9 mouse cellular contexts compared by ENCODE assay signal in the genomic region with DNA sequence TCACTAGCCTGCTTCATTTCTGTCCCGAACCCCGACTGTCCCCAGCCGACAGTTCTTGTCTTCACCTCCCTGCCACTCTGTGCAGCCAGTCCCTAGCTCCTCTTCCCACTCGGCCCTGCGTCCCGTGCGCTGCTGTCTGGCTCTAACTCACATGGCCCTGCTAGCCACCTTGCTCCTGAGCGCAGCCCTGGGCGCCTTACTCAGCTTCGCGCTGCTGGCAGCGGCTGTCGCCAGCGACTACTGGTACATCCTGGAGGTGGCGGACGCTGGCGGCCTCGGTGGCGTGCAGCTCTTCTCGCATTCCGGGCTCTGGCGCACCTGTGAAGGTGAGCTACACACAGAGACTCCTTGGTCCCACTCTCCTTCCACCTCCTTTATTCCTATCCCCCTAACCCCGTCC. TPM values are rescaled to one million over a fixed set of nuclear protein-coding genes. Genes with fewer than 3 reads are reported as not detected.
DNase-seq lines count a peak whose midpoint lies in the region; ATAC-seq lines count a peak whose summit lies in the region.
"Had no signal": no experiment of that assay in that cellular context is flagged by ENCODE, and none has a peak within 500 bp of the region (broad histone marks: within the 10 kb centered on the region; RNA-seq: fewer than 3 reads in every experiment).

A gene (plus strand): TSS at position 152 of the 400 bp plus-strand sequence.

- H3K4me2 ChIP-seq in liver, embryonic 12.5 days: peak within 1 kb of the TSS; percentile 19; the same call in 1 of the 2 replicates
- peak within 1 kb of the TSS; percentile 31 for H3K4me2 ChIP-seq in embryonic facial prominence, embryonic 14.5 days (ENCODE audit: low read depth, low read length)
- peak within 1 kb of the TSS; percentile 37 for H3K4me2 ChIP-seq in hindbrain, embryonic 13.5 days
- H3K4me2 ChIP-seq in midbrain, embryonic 15.5 days: peak within 1 kb of the TSS; percentile 24
- H3K4me2 ChIP-seq: liver, embryonic 15.5 days had no signal

- no peak for ATAC-seq in liver, embryonic 12.5 days
- no peak for ATAC-seq in embryonic facial prominence, embryonic 14.5 days (ENCODE audit: low read depth)
- ATAC-seq in hindbrain, embryonic 13.5 days (ENCODE audit: low FRiP score): no peak
- no peak for ATAC-seq in midbrain, embryonic 15.5 days (replicated peaks)
- ATAC-seq: inflammation-experienced regulatory T-cells, adult 6 months had no signal

- DNase-seq in liver: no peak
- DNase-seq in embryonic facial prominence, embryonic 14.5 days (ENCODE audit: low spot score): no peak
- no peak for DNase-seq in spleen, adult 12 weeks (ENCODE audit: low spot score)
- no peak for DNase-seq in right cerebral cortex, postnatal 14 days

- peaks cover 30% of the 10 kb centered on the region for H3K36me3 ChIP-seq in liver, embryonic 12.5 days
- H3K36me3 ChIP-seq in embryonic facial prominence, embryonic 14.5 days (ENCODE audit: control insufficient read depth, insufficient read depth, low read length): peaks cover 20% of the 10 kb centered on the region
- H3K36me3 ChIP-seq in hindbrain, embryonic 13.5 days: peaks cover 9% of the 10 kb centered on the region; the same call in 1 of the 2 replicates
- no peaks in the 10 kb centered on the region for H3K36me3 ChIP-seq in midbrain, embryonic 15.5 days (replicated peaks)

- no peak within 1 kb of the TSS for H3K9ac ChIP-seq in liver, embryonic 12.5 days
- H3K9ac ChIP-seq in embryonic facial prominence, embryonic 14.5 days (ENCODE audit: low read depth, low read length): peak within 1 kb of the TSS; percentile 31; the same call in 1 of the 2 replicates
- peak within 1 kb of the TSS; percentile 2; the same call in 1 of the 2 replicates for H3K9ac ChIP-seq in hindbrain, embryonic 13.5 days
- no peak within 1 kb of the TSS for H3K9ac ChIP-seq in midbrain, embryonic 15.5 days
- H3K9ac ChIP-seq: liver, embryonic 15.5 days had no signal

- peaks cover 72% of the 10 kb centered on the region for H3K27me3 ChIP-seq in liver, embryonic 12.5 days (replicated peaks)
- H3K27me3 ChIP-seq in embryonic facial prominence, embryonic 14.5 days (replicated peaks; ENCODE audit: control insufficient read depth, insufficient read depth, low read length): peaks cover 39% of the 10 kb centered on the region
- peaks cover 44% of the 10 kb centered on the region for H3K27me3 ChIP-seq in hindbrain, embryonic 13.5 days
- H3K27me3 ChIP-seq in midbrain, embryonic 15.5 days (replicated peaks): peaks cover 31% of the 10 kb centered on the region

- H3K4me1 ChIP-seq in liver, embryonic 12.5 days: 0 out of 2 replicates have a peak, but pooled peaks cover 4% of the 10 kb centered on the region
- H3K4me1 ChIP-seq in embryonic facial prominence, embryonic 14.5 days (ENCODE audit: control insufficient read depth, insufficient read depth, low read length): peaks cover 8% of the 10 kb centered on the region; the same call in 1 of the 2 replicates
- H3K4me1 ChIP-seq in hindbrain, embryonic 13.5 days (replicated peaks): peaks cover 23% of the 10 kb centered on the region
- H3K4me1 ChIP-seq in midbrain, embryonic 15.5 days: peaks cover 4% of the 10 kb centered on the region; the same call in 1 of the 2 replicates

- WGBS in liver, embryonic 12.5 days (ENCODE audit: insufficient replicate concordance): 5% methylated on average over 23 of the region's 23 CpGs
- WGBS in embryonic facial prominence, embryonic 14.5 days: 3% methylated on average over 23 of the region's 23 CpGs
- 2% methylated on average over 23 of the region's 23 CpGs for WGBS in hindbrain, embryonic 13.5 days
- WGBS in midbrain, embryonic 15.5 days: 4% methylated on average over 23 of the region's 23 CpGs

- no peak within 1 kb of the TSS for H3K4me3 ChIP-seq in liver, embryonic 12.5 days
- peak within 1 kb of the TSS; percentile 5; the same call in 1 of the 2 replicates for H3K4me3 ChIP-seq in embryonic facial prominence, embryonic 14.5 days (ENCODE audit: low read depth, low read length)
- no peak within 1 kb of the TSS for H3K4me3 ChIP-seq in hindbrain, embryonic 13.5 days
- no peak within 1 kb of the TSS for H3K4me3 ChIP-seq in midbrain, embryonic 15.5 days
- H3K4me3 ChIP-seq: liver, embryonic 15.5 days had no signal

- H3K9me3 ChIP-seq in liver, embryonic 12.5 days (replicated peaks): no peaks in the 10 kb centered on the region; the same call in 1 of the 2 replicates
- H3K9me3 ChIP-seq in embryonic facial prominence, embryonic 14.5 days (ENCODE audit: control insufficient read depth, low read length): no peaks in the 10 kb centered on the region
- H3K9me3 ChIP-seq in hindbrain, embryonic 13.5 days: no peaks in the 10 kb centered on the region
- H3K9me3 ChIP-seq in midbrain, embryonic 15.5 days: no peaks in the 10 kb centered on the region

- no peak within 1 kb of the TSS for H3K27ac ChIP-seq in liver, embryonic 12.5 days
- H3K27ac ChIP-seq in embryonic facial prominence, embryonic 14.5 days (replicated peaks; ENCODE audit: low read depth, low read length): no peak within 1 kb of the TSS
- H3K27ac ChIP-seq in hindbrain, embryonic 13.5 days: no peak within 1 kb of the TSS
- H3K27ac ChIP-seq in midbrain, embryonic 15.5 days: no peak within 1 kb of the TSS
- H3K27ac ChIP-seq: liver, embryonic 15.5 days had no signal

RNA-seq across cellular contexts. Expression of the gene that starts here (rescaled TPM):
- not detected in 2 replicates for polyA plus RNA-seq in liver, embryonic 12.5 days (2016; fragmentation: Nextera tagmentation; extraction: Ambion mirVana)
- not detected in 2 replicates for polyA plus RNA-seq in embryonic facial prominence, embryonic 14.5 days (2014; fragmentation: Nextera tagmentation; extraction: Ambion mirVana)
- polyA plus RNA-seq in hindbrain, embryonic 13.5 days (2015; fragmentation: Nextera tagmentation; extraction: Ambion mirVana): not detected in 2 replicates
- polyA plus RNA-seq in midbrain, embryonic 15.5 days (2015; fragmentation: Nextera tagmentation; extraction: Ambion mirVana): not detected in 2 replicates
- polyA plus RNA-seq: inflammation-experienced regulatory T-cells, adult 6 months; liver, embryonic 15.5 days had no signal

Comparison
In these comparisons a context has a peak if more than half of its experiments do, and no peak if none do; other contexts are left out.
1. H3K9ac ChIP-seq: peak in embryonic facial prominence, embryonic 14.5 days (single experiment) and hindbrain, embryonic 13.5 days (single experiment); none in liver, embryonic 12.5 days (single experiment) and midbrain, embryonic 15.5 days (single experiment).
2. Peak in every context shown above with its lines, with median percentiles within 50 percentile points of each other: H3K4me2 ChIP-seq.